Mouse (Mus musculus) kidney, postnatal 10 days (tissue): ENCODE results near the gene Dcun1d1.

Experiments used
- DNase-seq: peaks from one replicate; pipeline ENCODE4 v3.0.0; 2021; ENCODE audit warnings: mixed read lengths

Dcun1d1 gene

GRCm38 (mm10) chr3:35929831-35930230 is 7.4 kb downstream of the Dcun1d1 start:
- no peak for DNase-seq

- DNase-seq: no peak
These were observed 7.8 kb downstream of the Dcun1d1 start for GRCm38 (mm10) chr3:35929406-35929805.

- no peak for DNase-seq
These were observed 11.4 kb downstream of the Dcun1d1 start for GRCm38 (mm10) chr3:35925852-35926251.

- no peak for DNase-seq
These were observed 13.2 kb downstream of the Dcun1d1 start for GRCm38 (mm10) chr3:35924007-35924406.

GRCm38 (mm10) chr3:35923495-35923894 is 13.8 kb downstream of the Dcun1d1 start:
- DNase-seq: no peak

- DNase-seq: no peak
These were observed 14.7 kb downstream of the Dcun1d1 start for GRCm38 (mm10) chr3:35922522-35922921.

GRCm38 (mm10) chr3:35918229-35918628 is 19.0 kb downstream of the Dcun1d1 start:
- DNase-seq: no peak

- no peak for DNase-seq
These were observed 28.1 kb downstream of the Dcun1d1 start for GRCm38 (mm10) chr3:35908982-35909680.

- DNase-seq: no peak
These were observed 36.6 kb downstream of the Dcun1d1 start for GRCm38 (mm10) chr3:35900555-35901204.

- DNase-seq: no peak
These were observed 38.1 kb downstream of the Dcun1d1 start for GRCm38 (mm10) chr3:35899109-35899508.

GRCm38 (mm10) chr3:35897900-35898299 is 39.3 kb downstream of the Dcun1d1 start:
- no peak for DNase-seq

- DNase-seq: no peak
These were observed 44.1 kb downstream of the Dcun1d1 start for GRCm38 (mm10) chr3:35893156-35893555.

- no peak for DNase-seq
These were observed 46.1 kb downstream of the Dcun1d1 start for GRCm38 (mm10) chr3:35891123-35891522.

GRCm38 (mm10) chr3:35889531-35889930 is 47.7 kb downstream of the Dcun1d1 start:
- DNase-seq: no peak

- no peak for DNase-seq
These were observed 54.0 kb downstream of the Dcun1d1 start for GRCm38 (mm10) chr3:35883267-35883666.

- no peak for DNase-seq
These were observed 87.9 kb downstream of the Dcun1d1 start for GRCm38 (mm10) chr3:35849326-35849725.
